Mouse (Mus musculus): ENCODE results near the gene Gpr108.

DNA sequence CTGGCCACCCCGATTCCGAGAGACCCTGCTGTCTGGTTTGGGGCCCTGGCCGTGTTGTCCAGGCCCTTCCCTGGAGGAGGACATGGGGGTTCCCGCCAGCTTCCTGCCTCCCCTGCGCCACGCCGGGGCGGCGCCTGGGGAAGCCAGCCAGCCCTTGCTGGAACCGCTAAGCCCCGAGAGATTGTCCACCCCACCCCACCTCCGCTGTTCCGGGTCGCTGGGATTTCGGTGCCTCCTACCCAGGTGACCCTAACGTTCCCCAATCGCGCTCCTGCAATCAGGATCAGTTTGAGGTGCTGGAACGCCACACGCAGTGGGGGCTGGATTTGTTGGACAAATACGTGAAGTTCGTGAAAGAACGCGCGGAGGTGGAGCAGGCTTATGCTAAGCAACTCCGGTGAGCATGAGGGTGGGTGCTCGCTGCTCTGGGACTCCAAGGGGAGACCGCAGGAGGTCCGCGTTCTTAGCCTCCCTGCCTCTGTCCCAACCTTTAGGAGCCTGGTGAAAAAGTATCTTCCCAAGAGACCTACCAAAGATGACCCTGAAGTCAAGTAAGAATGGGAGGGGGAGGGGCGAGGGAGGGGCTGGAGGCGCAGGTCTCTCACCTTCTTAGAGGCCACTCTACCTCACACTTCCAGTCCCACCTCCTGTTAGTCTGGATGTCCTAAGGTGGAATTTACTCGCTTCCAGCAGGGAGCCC, 2.4 kb upstream of the Gpr108 start:
- TF ChIP-seq CTCF (IDR thresholded peaks at IDR 0.05; ENCODE audit: low read depth, low read length) (no peak), POLR2A (IDR thresholded peaks at IDR 0.05; ENCODE audit: borderline replicate concordance, low read depth, low read length) (no peak)
